Mouse (Mus musculus) T-helper 17 cell (primary cell): Measurements from ENCODE around the gene Tor2a.

ENCODE experiments used
- in situ Hi-C, 2 experiments: fragments of 300-600 bp; cut with MboI, MseI; formaldehyde crosslinking; loops; 1 replicate in 1 of 2; 2 replicates in 1 of 2; pipeline ENCODE4 v1.15.1; 2025; ENCODE audit warnings: high pct_unique_total_duplicates in 2 of 2

Gene Tor2a

DNA sequence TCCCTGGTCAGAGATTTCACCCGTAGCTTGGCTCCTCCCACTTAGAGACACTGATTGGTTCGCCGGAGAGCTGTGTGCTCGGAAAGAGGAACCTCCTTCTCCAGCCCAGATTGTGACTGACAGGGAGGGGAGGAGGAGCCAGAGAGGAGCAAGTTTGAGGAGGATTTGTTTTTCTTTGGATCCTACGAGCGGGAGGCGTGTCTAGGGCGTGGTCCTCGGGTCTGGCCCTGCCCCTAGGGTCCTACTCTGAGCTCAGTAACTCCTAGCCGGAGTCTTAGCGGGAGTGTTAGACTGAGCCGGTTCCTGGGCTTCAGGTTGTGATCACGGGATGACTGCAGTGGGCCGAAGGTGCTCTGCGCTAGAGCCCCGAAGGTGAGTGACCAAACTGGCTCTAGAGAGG is 29.6 kb upstream of the Tor2a start:
- in situ Hi-C loops = loop anchor here in 1 of 2 experiments (10.0 kb wide), 1 partner anchor 673 kb away; no protein-coding TSS in a partner anchor

DNA sequence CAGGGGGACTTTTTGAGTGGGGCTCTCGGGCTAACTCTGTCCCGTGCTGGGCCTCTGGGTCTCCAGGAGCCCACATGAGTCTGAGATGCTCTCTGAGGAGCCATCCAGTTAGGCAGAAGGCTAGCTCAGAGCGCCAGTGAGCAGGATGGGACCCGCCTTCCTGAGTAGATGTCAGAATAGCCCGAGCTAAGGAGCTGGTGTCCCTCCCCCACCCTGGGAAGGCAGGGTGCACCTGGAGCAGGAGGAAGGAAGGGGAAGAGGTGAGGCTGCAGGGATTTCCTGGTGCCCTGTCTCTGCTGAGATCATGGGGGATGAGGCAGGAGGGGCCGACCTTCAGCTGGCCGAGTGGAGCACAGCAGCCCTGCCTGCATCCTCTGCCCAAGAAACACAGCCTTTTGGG is 28.6 kb upstream of the Tor2a start:
- in situ Hi-C loops = loop anchor here in 1 of 2 experiments (10.0 kb wide), 1 partner anchor 674 kb away; no protein-coding TSS in a partner anchor

DNA sequence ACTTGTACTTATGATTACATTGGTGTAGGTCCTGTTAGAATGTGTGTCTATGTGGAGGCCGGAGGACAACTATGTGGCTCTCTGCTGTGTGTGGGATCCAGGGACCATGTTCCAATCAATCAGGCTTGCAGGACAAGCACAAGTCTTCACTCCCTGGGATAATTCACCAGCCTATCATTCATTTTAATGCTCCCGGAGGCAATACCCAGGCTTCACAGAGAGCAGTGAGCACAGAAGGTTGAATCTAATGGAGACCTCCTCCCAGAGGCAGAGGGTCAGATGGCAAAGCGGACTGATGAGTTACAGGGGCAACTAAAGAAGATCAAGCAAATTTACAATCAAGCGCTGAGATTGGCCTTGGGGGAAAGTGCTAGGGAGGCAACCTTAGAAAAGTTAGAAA is 27.5 kb upstream of the Tor2a start:
- in situ Hi-C loops = loop anchor here in 1 of 2 experiments (10.0 kb wide), 1 partner anchor 675 kb away; no protein-coding TSS in a partner anchor

DNA sequence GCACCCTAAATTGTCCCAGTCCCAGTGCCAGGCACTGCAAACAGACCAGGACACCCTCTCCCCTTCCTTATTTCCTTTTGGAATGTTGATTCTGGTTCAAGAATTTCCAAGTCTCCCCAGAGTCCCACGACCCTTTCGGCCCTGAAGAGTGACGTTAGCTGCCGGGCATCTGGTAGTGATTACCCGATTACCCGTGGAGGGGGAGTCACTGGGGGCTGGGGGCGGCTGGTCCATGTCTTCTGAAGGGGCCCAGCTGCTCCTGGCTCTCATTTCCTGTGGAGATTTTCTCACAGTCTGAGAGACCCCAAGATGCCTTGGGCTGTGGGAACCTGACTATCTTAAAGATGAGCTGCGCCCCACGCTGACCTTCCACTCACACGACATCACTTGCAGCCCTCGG is 26.2 kb upstream of the Tor2a start:
- in situ Hi-C loops = no loop called here

DNA sequence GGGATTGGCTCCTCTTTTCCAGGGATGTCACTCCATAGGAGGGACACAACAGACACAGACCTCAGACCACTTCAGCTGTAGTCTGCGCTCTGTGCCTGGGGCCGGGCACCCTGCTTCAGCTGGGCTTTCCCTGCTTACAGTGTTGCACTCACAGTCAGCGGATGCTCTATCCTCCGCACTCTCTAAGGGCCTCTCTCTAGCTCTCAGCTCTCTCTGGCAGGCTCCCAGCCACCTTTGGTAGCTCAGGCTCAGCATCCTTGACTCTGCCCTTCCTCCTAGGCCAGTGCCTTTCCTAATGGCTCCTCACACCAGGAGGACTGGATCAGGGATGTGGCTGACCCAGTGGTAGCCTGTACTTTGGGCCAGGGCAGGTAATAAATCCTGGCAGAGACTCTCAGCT is 25.1 kb upstream of the Tor2a start:
- in situ Hi-C loops = no loop called here

DNA sequence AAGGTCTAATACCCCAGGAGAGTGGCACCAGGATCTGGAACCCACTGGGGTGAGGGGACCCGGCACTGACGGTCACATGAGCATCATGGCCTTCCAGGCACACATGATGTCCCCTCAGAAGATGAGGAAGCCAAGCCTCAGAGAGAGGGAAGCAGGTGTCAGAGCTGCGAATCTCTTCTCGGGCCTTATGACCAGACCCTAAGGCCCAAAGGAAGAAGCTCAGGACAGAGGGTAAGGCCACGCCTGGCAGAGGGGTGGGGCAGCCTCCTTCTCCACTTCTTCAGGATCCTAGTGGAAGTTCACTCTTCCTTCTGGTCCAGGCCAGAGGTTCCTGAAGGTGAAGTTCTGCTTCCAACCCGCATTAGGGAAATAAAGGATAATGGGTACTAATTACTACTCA is 24.3 kb upstream of the Tor2a start:
- in situ Hi-C loops = no loop called here

DNA sequence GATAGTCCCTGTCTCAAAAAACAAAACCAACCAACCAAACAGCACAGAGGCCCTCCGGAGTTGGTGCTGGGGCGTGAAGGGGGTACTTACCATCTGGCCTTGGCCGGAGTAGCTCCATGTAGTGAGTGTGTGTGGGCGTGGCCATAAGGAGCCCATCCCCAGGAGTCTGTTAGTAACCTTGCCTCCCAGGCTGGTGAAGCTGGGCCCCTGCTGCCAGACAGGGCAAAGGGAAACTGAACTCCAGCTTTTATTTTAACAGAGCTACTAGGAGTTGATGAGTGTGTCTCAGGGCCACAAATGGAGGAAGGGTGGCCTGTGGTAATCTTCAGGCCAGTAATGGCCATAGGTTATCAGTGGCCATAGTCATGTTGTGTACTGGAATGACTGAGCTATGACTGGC is 22.6 kb upstream of the Tor2a start:
- in situ Hi-C loops = no loop called here

DNA sequence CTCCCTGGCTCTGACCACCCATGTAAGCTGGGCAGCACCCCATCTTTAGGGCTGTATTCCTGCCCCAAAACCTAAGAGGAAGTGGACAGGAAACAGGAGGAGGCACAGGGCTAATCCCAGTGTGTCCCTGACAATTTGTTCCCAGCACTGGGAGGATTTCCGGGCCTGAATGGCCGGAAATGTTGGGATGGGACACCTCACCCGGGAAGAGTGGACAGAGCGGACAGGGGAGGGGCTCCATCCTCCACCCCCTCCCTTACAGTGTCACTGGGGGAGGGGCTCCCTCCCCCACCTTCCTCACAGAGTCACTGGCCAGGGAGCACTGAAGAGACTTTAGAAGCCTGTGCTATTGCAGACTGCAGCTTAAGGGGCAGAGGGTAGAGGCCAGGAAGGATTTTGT is 22.1 kb upstream of the Tor2a start:
- in situ Hi-C loops = no loop called here

DNA sequence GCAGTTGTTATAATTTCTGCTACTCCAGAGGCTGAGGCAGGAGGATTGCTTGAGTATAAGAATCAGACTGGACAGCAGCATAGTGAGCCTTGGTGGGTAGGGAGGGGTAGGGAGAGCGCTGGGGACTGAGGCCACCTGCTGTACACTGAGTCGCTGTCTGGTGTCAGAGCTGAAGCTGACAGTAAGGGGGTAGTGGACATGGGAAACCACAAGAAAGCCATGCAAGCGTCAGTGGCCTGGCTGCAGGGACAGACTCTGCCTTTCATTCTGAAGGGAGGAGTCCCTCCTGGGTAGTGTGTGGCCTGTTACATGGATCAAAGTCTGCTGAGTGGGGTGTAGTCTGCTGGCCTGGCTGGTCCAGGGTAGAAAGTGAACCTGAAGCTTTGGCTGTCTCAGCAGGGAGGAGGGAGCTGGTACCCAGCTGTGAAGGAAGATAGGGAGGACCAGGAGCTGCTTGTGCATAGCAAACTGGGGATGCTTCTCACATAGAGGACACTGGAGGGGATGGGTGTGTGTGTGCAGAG is 20.7 kb upstream of the Tor2a start:
- in situ Hi-C loops = no loop called here

DNA sequence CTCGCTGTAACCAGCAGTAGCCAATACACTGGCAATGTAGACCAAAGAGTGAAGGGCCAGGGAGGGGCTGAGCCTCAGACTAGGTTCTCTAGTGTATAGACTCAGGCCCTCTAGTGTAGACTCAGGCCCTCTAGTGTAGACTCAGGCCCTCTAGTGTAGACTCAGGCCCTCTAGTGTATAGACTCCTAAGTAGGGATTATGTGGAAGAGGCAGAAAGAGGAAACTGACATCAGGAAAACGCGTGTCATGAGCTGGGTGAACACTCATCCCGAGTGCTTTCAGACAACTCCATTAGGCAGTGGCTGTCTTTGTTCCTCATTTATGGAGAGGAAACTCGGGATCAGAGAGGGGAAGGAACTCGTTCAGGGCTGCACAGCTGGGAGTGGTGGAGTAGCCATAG is 20.0 kb upstream of the Tor2a start:
- in situ Hi-C loops = no loop called here

DNA sequence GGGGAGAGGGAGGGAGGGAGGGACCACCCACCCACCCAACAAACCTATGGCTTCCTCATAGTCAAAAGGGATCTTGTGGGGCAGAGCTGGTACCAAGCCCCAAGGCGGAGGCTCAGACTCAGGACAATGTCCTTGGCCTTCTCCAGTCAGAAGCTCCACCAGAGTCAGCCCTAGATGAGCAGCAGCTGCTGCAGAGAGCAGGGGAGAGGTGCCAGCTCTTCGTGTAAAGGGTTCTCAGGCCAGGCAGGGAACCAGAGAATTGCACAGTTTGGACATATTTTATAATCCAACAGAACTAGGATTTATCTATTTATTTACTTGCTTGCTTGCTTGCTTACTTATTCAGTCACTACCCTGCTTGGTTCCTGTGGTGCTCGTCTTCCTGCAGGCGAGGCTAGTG is 17.7 kb upstream of the Tor2a start:
- in situ Hi-C loops = no loop called here

DNA sequence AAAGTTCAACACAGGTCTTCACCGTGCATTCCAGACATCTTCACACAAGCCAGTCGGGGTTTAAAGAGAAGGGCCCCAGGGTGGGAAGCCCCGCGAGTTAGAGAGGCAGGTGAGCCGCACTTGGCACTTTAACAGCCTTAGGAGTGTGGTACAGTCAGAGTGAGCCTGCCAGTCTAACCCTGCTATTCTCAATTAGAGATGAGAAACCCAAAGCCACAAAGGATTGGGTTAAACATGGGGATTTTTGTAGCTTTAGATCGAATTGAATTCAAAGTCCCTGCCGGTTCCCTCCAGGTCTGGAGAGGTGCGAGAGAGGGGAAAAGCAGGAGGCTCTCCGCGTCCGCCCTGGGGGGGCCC is 16.1 kb upstream of the Tor2a start, which contains the start of gene 6330409D20Rik:
Gene 6330409D20Rik, minus strand, starts transcription at position 101 of the 357 bp plus-strand sequence.
- in situ Hi-C loops = no loop called here

DNA sequence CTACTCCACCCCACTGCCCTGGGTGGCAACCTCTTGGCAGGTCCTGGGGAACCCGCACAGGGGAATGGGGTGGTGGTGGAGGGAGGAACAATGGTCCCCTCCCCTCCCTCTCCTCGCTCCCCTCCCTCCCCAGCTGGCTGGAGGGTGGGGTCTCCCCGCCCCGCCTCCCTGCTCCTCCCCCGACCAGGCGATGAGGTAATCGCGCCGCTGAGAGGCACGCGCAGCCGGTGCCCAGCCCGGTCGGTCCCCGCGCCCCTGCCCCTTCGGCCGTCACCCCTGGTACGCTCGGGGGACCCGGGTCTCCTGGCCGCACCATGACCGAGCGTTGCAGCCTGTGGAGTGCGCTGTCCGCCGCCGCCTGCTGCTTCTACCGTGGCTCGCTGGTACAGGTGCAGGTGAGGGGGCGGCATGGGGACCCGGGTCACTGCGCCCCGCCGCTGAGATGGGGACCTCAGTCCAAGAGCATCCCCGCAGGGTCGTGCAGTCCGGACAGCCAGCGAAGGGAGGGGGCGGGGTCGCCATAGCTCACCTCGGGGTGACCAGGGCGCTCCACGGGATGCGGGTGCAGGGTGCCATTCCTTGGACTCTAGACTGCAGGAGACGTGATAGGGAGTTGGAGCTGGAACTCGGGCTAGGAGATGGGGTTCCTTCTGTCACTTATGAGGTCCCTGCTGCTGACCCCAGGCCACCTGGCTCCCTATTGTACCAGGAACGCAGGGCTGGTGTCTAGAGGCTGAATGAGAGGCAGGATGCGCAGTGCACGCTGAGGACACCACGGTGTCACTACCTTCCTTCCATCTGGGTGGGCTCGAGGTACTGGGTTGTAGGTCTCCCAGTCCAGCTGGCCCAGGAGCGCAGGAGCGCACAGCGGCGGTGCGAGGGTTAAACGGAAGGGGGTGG is 15.5 kb upstream of the Tor2a start:
- in situ Hi-C loops = no loop called here

DNA sequence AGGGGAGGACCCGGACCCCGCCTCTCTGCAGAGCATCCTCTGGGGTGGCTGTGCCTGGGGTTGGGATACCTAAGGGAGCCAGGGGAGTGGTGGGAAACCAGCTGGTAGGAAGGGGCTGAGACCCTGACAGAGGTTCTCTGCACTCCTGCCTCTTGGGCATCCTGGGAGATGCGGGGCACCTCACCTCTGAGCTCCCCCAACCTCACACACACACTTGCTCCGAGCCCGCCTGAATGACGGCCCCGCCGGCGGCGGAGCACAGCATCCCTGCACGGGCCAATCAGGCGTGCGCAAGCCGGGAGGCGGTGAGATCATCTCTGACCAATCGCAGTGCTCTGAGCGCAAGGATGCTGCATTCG is 14.9 kb upstream of the Tor2a start:
- in situ Hi-C loops = no loop called here

DNA sequence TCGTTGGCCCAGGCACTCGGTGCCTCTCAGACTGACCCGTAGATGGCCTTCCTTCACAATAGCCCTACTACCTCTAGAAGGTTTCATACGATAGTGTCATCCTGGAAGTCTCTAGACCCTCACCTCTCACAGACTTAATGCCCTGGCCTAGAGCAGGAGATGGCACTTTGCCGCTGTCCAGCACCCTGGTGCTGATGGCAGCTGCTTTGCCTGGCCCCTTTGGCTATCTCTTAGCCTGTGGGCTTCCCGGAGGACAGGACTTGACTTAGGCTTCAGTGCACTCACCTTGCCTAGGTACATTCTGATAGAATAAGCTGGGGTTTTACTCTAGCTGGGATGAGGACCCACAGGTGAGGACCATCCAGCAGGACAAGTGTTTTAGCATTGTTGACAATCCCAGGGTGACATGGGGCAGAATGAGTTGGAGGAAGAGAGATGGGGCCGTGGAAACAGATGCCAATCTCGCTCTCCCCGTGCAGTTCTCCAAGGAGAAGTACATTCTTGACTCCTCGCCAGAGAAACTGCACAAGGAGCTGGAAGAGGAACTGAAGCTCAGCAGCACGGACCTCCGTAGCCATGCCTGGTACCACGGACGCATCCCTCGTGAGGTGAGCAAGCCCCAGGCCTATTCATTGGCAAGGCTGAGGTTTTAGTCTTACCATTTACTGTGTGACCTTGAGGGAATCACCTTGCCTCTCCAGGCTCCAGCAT is 12.6 kb upstream of the Tor2a start:
- in situ Hi-C loops = no loop called here

DNA sequence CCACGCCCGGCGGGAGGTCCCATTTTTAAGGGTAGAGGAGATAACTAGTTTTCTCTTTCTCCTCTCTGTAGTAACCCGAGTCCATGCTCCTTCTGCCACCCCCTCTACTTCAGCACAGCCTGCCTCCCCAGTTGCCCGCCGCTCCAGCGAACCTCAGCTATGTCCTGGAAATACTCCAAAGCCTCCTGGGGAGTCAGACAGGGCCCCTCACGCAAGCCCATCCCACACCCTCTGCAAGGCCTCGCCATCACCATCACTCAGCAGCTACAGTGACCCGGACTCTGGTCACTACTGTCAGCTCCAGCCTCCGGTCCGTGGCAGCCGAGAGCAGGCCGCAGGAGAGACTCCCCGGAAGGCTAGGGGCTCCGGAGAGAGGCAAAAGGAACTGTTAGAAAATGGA is 8.0 kb upstream of the Tor2a start:
- in situ Hi-C loops = loop anchor here in 1 of 2 experiments (5.0 kb wide), 1 partner anchor 37 kb away; the partner anchor contains the start of gene Cdk9

DNA sequence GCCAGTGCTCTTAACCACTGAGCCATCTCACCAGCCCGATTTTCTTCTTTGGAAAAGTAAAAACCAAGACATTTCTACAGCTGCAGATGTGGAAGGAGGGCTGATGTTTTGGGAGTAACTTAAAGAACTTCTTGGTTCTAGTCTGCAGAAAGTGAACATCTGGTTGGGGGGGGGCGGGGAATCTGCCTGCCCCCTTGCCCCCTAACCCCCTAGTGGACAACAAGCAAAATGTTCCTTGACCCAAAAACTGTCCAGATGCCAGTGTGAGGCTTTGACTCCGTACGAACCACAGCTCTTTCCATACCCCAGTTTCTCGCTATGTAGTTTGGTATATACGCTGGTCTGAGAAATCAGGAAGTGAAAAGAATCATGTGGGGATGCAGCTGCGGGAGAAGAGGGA is 6.8 kb upstream of the Tor2a start:
- in situ Hi-C loops = no loop called here

DNA sequence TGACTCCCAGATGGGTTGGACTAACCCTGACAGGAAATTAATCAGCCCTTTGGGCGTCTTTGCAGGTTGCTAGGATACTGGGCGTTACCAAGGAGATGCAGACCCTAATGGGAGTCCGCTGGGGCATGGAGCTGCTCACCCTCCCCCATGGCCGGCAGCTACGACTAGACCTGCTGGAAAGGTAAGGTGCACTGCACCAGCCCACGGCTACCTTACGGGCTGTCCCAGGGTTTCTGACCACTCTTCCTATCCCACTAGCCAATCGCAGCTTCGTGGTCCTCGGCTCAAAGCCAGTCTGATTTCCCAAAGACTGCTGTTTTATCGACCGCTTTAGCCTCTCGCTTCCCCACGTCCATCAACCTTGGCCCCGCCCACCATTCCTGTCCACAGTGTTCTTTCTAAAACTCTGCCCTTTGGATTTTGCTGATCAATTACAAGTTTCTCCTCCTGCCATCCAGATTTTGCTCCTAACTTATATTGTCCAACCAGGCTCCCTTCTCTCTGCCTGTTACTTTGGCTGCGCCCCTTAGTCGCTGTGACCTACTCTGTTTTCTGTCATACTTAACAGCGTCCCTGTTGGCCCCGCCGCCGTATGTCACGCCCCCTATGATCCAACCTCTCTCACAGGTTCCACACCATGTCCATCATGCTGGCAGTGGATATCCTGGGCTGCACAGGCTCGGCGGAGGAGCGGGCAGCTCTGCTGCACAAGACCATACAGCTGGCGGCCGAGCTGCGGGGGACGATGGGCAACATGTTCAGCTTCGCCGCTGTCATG is 6.0 kb upstream of the Tor2a start:
- in situ Hi-C loops = no loop called here

DNA sequence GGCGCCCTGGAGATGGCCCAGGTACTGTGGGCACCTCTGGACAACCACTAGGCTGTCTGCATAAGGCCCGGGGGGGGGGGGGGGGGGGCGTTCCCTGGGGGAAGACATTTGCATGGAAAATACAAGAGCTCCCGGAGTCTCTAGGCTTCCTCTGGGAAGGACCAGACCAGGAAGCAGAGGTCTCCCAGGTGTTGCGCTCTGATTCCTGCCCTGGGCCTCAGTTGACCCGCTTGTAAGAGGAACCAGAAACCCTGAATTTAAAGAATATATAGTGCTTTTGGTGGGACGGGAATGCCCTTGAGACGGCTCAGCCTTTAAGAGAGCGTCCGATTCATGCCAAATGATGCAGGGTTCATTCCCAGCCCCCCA is 5.4 kb upstream of the Tor2a start:
- in situ Hi-C loops = no loop called here

DNA sequence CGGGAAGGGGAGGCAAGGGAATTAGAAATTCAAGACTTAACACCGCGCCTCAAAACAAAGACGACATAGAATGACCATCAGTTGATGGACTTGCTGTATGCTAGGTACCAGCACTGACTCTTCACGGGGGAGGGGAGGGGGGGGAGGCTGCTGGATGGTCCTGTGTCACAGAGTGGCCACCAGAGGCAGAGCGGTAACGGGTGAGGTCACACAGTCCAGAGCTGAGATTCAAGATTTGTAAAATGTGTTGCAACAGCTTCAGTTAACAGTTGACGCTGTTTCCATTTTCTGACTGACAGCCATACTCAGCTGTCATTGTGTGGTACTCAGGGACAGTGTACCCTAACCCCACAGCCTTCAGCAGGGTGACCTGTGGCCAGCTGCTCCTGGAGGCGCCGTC is 4.9 kb upstream of the Tor2a start:
- in situ Hi-C loops = no loop called here

DNA sequence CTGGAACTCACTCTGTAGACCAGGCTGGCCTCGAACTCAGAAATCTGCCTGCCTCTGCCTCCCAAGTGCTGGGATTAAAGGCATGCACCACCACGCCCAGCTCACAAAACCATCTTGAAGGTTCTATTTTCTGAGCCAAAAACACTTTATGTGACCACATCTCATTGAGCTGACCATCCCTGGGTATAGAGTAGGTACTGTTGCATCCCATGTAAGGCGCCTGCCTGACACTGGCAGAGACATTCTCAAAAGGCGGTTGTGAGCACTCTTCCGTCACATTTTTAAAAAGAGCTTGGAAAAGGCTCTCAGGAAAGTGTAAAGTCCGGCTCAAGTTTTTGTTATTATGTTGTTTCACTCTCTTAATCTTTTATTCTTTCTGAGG is 369 bp upstream of the Tor2a start:
- in situ Hi-C loops = loop anchor here in 1 of 2 experiments (5.0 kb wide), 1 partner anchor 44 kb away; the partner anchor contains the start of gene Cdk9

DNA sequence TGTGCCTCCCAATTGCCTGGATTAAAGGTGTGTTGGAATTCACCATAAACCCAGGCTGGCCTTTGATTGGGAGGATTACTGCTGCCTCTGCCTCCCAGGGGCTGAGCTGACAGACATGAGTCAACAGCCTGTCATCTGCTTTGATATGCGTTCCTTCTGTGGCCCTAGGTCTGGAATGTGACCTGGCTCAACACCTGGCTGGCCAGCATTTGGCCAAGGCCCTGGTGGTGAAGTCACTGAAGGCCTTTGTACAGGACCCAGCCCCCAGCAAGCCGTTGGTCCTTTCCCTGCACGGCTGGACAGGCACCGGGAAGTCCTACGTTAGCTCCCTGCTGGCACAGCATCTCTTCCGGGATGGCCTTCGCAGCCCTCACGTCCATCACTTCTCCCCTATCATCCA is 1.5 kb downstream of the Tor2a start:
- in situ Hi-C loops = loop anchor here in 1 of 2 experiments (5.0 kb wide), 1 partner anchor 46 kb away; the partner anchor contains the start of gene Cdk9
